8 mouse cellular contexts compared by ENCODE assay signal in the genomic region with DNA sequence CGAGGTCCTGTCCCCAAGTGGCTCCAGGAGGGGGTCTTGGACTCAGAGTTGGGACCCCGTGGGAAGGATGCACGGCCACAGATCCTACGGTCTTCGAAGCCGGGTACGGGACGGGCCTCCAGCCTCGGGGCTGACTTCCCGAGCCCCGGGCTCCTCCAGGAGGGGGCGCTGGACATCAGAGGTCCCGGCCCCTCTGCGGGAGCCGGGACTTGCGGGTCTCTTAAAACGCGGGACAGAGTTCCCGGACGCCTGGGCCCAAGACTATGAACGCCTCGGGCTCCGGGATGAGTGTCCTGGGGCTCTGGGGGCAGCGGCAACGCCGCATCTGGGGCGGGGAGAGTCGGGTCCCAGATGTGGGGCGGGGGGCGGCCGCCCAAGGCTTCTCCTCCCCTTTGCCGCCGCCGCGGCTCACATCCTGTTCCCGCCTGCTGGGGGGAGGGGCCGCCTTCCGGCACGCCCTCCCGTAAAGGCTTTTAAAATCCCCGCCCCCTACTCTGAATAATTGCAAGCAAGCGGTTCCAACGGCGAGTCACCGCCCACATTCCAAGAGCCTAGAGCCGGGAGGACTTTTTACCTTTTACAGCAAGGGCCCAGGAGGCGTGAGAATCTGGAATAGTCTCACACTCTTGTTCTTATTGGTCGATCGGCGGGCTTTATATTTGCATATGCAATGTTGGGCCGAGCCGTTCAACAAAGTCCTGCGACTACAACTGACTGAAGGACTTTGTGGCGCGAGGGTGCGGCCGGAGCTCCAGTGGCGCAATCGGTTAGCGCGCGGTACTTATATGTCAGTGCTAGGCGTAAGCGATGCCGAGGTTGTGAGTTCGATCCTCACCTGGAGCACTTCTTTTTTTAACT. TPM values are rescaled to one million over a fixed set of nuclear protein-coding genes. Genes with fewer than 3 reads are reported as not detected.
DNase-seq lines count a peak whose midpoint lies in the region; ATAC-seq lines count a peak whose summit lies in the region.

Plekhg2 (minus strand) TSS at position 349 of the 858 bp plus-strand sequence.

- H3K27me3 ChIP-seq in heart, embryonic 10.5 days (ENCODE audit: insufficient read depth, poor library complexity, severe bottlenecking) = no peaks in the 10 kb centered on the region
- H3K27me3 ChIP-seq in kidney, embryonic 15.5 days = no peaks in the 10 kb centered on the region

- under 1% methylated on average over 59 of the region's 66 CpGs for WGBS in heart, embryonic 10.5 days
- whole genome bisulfite sequencing in kidney, embryonic 15.5 days = under 1% methylated on average over 58 of the region's 66 CpGs

- peak within 1 kb of the TSS; percentile 98 for H3K9ac ChIP-seq in kidney, embryonic 15.5 days

- H3K4me2 ChIP-seq in kidney, embryonic 15.5 days = peak within 1 kb of the TSS; percentile 73

- peak within 1 kb of the TSS; percentile 87 for H3K4me3 ChIP-seq in heart, embryonic 10.5 days
- peak within 1 kb of the TSS; percentile 88 for H3K4me3 ChIP-seq in kidney, embryonic 15.5 days (replicated peaks)

- peak within 1 kb of the TSS; percentile 96 for H3K27ac ChIP-seq in heart, embryonic 10.5 days
- peak within 1 kb of the TSS; percentile 97 for H3K27ac ChIP-seq in kidney, embryonic 15.5 days

- peaks cover 33% of the 10 kb centered on the region for H3K36me3 ChIP-seq in heart, embryonic 10.5 days
- H3K36me3 ChIP-seq in kidney, embryonic 15.5 days = peaks cover 28% of the 10 kb centered on the region

- H3K4me1 ChIP-seq in heart, embryonic 10.5 days = peaks cover 65% of the 10 kb centered on the region
- peaks cover 68% of the 10 kb centered on the region for H3K4me1 ChIP-seq in kidney, embryonic 15.5 days

- H3K9me3 ChIP-seq in heart, embryonic 10.5 days = no peaks in the 10 kb centered on the region
- H3K9me3 ChIP-seq in kidney, embryonic 15.5 days (replicated peaks) = no peaks in the 10 kb centered on the region

- ATAC-seq in erythroblast, adult 5-6 weeks (replicated peaks; ENCODE audit: low FRiP score, poor library complexity, severe bottlenecking) = peak; percentile 70
- peak; percentile 91 for ATAC-seq in kidney, embryonic 15.5 days (replicated peaks; ENCODE audit: low FRiP score)
- ATAC-seq in monocyte, adult 5-6 weeks (replicated peaks; ENCODE audit: insufficient number of reproducible peaks, low FRiP score, low TSS enrichment, poor library complexity, severe bottlenecking) = peak; percentile 47

- peak; percentile 98 for DNase-seq in B cell, adult 2 months
- DNase-seq in brain, adult 2 months (ENCODE audit: low read depth, low spot score) = peak; percentile 96
- DNase-seq in heart, embryonic 10.5 days (ENCODE audit: low spot score) = peak; percentile 99
- peak; percentile 94 for DNase-seq in liver
- peak; percentile 97 to 99 for DNase-seq in spleen, postnatal 4 days (ENCODE audit: low spot score in 2 of 2)

RNA-seq across cellular contexts. Expression of gene Plekhg2, which starts in this region (rescaled TPM):
- total RNA-seq in erythroblast, adult 5-6 weeks (2015; ENCODE audit: low replicate concordance) = 4.4 and 6.1 TPM in 2 replicates
- total RNA-seq in erythroblast, adult 5-6 weeks (2017; ENCODE audit: low replicate concordance) = 0.98 and 4.1 TPM in 2 replicates
- 68.3 and 75.1 TPM in 2 replicates for polyA plus RNA-seq in heart, embryonic 10.5 days (2016; fragmentation: Nextera tagmentation; extraction: Ambion mirVana)
- 69.9 and 84.6 TPM in 2 replicates for polyA plus RNA-seq in kidney, embryonic 15.5 days (2015; fragmentation: Nextera tagmentation; extraction: Ambion mirVana)
- 8.4 to 13.1 TPM (median 12.7 TPM) in 3 replicates for total RNA-seq in monocyte, adult 5-6 weeks (2017)

Comparison
In these comparisons a context has a peak if more than half of its experiments do, and no peak if none do; other contexts are left out.
1. Peak in every context shown above with its lines: DNase-seq, ATAC-seq, H3K4me3 ChIP-seq and H3K27ac ChIP-seq.